Mouse (Mus musculus) natural killer cell, adult 2 months (primary cell): Measurements from ENCODE around the gene Ppp1r9a.

ENCODE experiments used
- DNase-seq, 2 experiments: peaks; one replicate each; pipeline ENCODE4 v3.0.0; 2022; ENCODE audit warnings: low spot score in 2 of 2

Ppp1r9a gene

DNA sequence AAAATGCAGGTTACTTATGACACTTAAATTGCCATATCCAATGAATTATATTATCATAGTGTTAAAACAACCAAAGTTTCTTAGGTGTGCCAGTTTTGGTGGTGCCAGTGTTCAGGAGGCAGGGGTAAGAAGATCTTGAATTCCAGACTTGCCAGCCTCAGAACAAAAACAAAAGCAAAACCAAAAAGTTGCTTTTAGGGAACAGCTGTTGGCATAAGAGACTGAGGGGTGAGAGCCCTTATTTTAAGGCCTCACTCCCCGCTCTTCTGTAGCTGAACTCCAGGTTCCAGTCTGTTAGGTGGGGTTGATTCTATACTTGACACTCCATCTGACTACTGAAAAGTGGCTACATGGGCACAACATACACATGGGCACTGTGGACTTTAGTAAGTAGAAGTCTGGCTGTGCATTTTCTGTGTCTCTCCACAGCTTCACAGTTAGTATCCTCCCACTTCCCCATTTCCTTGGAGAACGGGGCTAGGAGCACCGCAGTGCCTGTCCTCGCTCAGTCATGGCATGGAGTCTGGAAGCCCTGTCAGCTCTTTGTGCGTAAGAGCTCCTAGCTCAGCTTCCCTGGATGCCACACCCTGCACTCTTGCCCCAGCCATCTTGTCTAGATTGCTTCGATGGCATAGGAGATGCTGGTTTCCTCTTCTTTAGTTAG lies 103.7 kb downstream of the Ppp1r9a start:
- DNase-seq: no peak

DNA sequence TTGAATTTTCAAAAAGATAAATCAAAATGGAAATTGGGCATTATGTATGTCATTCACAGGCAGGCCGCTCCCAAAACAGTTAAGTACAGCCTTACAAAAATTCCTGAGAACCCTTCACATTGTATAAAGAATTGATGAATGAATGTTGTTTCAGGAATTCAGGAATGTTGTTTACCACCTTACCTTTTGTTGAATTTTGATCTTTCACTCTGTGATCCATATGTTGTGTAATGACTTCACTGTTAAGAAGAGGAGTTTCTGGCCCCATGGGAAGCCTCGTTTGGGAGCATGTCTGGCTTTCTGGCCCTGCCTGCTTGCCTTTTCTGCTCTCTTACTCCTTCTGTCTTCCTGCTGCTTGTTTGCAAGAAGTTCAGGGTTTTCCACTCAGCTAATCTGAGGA lies 105.4 kb downstream of the Ppp1r9a start:
- no peak for DNase-seq

GRCm38 (mm10) chr6:5008603-5009002 lies 105.9 kb downstream of the Ppp1r9a start:
- DNase-seq: no peak

- no peak for DNase-seq
These were observed 108.1 kb downstream of the Ppp1r9a start for GRCm38 (mm10) chr6:5010553-5011416.

DNA sequence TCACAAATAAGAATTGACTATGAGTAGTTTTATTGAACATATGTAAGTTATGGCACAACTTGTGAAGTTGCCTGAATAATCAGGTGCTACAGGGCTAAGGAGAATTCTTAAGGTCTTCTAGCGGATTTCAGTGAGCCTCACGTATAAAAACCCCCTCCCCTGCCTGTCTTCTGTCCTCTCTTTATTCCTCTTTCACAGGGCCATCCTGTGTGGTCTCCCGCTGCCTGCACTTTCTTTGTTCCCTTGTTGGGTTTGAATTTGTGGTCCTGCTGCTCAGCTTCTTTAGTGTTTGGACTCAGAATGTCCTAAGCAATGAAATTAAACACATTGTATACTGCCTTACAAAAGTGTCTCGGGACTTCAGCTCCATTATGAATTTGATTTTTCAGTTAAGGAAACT lies 110.1 kb downstream of the Ppp1r9a start:
- no peak for DNase-seq

DNA sequence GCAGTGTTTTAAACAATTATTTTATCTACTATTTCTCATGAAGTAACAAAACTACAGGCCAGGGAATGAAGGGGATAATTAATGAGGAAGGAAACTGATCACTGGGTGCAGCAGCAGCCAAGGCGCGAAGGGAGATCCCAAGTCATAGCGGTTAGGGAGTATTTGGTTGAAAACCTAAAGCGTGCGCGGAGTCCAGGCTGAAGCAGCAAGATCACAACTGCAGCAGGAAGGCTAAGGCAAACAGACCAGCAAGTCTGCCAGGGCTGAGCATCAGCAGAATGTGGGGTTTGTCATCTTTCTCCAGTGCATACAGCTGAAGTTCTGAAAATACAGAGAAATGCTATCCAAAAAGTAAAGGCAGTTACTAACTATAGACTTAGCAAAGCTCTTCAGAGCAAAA lies 111.8 kb downstream of the Ppp1r9a start:
- no peak for DNase-seq

DNA sequence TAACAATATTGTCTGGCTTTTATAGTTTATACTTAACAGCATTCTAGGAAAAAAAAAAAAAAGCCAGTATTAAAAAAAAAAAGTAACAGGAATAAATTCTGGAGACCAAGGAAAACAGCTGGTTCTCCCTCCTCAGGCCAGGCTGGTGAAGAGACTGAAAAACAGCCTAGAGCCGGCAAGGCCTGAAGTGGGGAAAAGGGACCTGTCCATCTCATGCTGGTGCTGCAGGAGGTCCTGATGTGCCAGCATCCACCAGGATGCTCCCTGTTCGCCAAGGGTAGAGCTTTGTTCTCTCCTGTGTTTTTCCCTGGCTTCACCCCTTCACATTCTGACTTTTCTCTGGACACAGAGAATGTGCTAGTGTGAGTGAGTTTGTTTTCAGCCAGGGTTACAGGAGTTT lies 112.5 kb downstream of the Ppp1r9a start:
- DNase-seq: no peak

- DNase-seq: no peak
These were observed 115.3 kb downstream of the Ppp1r9a start for GRCm38 (mm10) chr6:5017945-5018511.

DNA sequence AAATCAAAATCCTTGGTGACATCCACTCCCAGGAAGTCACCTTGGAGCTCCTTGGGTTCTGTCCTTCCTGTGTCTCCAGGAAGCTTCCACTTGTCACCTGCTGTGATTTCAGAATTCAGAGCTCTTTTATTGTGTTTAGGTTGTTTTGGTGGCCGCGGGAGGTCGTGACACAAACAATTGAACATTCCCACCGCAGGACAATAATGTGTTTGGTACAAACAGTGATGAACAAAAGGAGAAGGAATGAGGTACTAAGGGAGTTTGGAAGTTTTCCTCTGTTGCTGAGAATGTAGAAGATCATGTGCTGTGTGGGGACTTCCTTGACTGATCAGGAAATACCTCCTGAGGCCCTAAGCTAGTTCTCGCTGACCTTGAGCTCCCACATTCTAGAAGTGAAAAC lies 116.5 kb downstream of the Ppp1r9a start:
- DNase-seq: no peak

- DNase-seq: no peak
These were observed 117.3 kb downstream of the Ppp1r9a start for GRCm38 (mm10) chr6:5019969-5020368.

DNA sequence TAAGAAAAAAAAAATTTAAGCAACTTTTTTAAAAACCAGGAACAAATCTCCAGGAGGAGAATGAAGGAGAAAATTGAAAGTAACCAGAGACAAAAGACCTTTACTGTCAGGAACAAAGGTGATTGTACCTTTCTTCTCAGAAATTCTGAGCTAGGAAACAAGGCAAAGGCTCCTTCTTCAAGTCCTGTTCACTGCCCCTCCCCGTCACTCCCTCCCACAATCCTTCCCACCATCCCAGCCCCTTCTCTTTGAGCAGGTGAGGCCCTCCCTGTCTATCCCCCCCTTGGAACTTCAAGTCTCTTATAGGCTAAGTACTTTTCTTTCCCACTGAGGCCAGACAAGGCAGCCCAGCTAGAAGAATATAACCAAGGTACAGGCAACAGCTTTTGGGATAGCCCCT lies 117.8 kb downstream of the Ppp1r9a start:
- DNase-seq: no peak

GRCm38 (mm10) chr6:5022677-5023076 lies 120.0 kb downstream of the Ppp1r9a start:
- no peak for DNase-seq

DNA sequence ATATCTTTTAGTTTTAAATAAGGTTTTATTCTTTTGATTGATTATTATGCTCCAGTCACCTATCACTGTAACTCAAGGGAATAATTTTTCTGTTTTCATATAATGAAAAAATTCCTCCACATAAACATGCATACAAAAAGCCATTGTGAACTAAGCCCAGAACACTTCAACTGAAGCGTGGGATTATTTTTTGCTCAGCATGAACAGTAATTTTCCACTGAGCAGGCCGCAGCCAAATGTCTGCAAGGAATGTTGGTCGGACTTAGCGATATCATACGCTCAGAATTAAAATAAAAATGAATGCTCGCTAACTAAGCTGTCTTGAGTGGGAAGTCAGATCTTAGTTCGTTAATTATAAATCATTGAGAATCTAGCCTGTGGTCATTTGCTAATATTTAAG lies 122.2 kb downstream of the Ppp1r9a start:
- no peak for DNase-seq

DNA sequence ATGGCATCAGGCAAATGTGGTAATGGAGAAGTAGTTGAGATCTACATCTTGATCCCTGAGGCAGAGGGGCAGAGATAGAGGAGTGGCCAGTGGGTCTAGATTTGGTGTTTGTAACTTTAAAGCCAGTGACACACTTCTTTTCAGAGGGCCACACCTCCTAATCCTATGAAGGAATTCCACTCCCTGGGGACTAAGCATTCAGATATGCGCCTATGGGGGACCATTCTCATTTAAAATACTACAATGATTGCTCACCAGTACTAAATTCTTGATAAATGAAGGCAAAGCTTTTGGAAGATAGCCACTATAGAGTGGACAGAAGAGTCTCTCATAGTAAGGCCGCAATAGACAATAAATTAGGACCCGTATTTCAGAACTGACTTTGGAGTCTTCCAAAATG lies 124.1 kb downstream of the Ppp1r9a start:
- DNase-seq: no peak

DNA sequence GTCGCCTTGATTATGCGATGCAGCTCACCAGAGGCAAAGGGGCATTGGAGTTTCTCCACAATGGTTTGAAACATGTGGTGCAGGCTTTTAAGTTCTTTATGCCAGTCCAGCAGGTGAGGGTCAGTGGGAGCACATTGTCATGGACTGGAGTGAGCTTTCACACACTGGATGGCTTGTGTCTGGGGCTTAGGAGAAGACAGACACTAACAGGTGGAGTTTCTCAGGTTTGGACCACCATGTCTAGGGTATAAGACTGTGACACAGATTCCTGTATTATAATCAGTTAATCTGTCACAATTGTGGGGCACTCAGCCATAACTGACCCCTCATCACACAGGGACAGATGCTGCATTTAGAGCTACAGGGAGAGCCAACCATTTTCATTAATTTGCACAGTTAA lies 124.5 kb downstream of the Ppp1r9a start:
- no peak for DNase-seq

DNA sequence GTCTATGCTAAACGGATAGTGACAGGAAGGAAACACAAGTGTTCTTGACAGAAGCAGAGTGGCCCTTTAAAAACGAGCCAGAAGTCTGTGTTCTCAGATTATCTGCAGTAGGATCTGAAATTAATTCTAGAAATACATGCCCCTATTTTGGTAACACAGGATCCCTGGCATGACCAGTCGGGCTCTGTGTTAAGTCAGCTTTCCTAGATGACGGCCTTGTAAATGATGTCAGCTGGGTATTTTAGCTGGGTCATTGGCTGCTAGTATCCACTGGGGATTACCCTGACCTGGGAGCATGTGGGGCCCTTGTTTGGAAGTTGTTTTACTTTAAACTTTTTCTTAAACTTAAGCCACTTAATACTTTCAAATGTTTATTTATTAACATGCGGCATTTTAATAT lies 125.1 kb downstream of the Ppp1r9a start:
- DNase-seq: no peak

GRCm38 (mm10) chr6:5029205-5029927 lies 126.6 kb downstream of the Ppp1r9a start:
- no peak for DNase-seq

DNA sequence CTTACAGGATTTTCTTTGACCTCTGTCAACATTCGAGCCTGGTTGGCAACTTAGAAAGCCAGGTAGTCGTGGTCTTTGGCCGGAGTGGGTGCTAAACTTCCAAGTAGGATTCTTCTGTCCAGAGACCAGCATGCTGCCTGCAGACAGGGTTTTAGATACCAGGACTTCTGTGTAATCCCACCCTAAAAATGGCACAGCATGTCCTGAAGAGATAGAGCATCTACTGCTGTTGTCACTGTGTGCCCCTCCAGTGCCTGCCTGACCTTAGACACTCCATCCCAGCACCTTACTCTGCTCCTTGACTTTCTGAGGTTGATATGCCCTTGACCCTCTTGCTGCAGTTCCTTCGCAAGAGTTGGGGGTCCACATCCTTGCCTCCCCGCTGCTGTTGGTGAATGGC lies 127.2 kb downstream of the Ppp1r9a start:
- DNase-seq: no peak

DNA sequence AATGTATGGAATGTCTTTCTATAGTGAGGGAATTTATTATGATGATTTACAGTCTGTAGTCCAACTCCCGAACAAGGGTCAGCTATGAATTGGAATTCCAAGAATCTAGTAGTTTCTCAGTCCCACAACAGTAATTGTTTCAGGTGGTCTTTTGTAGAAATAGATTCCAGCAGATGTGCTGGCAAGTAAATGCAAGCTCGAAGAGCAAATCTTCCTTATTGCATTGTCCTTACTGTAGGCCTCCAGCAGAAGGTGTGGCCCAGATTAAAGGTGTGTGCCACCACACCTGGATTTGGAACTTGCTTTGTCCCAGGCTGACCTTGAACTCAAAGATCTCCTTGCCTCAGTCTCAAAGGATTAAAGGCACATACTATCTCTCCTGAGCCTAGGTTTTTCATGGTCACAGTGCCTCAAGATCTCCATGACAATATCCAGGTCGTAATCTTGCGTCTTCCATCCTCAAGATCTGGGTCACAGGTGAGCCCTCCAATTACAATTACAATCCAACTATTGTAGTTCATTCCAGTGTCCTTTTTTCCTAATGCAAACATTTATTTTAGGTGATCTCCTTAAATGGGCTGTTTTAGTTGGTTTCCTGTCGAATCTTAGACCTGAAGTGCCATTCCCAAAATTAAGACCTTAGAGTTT lies 130.4 kb downstream of the Ppp1r9a start:
- DNase-seq: no peak

DNA sequence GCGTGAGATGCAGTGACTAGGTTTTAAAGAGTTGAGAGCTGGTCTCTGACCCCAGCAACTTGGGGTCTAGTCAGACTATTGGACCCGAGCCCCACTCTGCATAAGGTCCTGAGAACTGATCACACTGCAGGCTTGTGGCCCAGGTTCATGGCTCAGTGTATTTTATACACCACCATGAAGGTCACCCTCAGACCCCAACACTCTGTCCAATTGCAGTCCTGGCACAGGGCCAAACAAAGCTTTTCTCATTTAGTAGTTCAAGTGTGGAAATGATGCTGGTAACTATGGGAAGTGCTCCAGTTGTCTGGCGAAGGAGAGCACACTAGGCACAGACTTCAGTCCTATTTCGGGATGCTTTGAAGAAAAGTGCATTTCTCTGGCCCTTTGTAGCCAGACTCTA lies 134.5 kb downstream of the Ppp1r9a start:
- DNase-seq: no peak

GRCm38 (mm10) chr6:5038140-5038749 lies 135.5 kb downstream of the Ppp1r9a start:
- DNase-seq: no peak
